Mouse (Mus musculus): ENCODE data around the gene Tgfb3.

DNA sequence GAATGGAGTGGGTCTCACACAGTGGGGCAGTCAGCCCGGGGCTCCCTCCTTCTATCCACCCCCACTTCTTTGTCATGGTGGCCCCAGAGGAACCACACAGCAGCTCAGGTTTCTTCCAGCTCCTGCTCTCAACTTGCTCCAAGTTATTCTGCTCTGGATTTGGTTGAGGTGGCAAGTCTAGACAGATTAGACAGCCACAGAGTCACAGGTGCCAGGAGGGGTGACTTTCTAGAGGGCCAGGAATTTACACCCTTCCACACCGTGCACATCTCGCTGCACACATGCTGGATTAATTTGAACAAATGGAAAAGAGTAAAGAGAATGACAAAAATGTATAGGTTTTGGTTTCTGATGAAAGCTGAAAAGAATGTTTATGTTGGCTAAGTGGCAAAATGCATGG is 21.9 kb upstream of the Tgfb3 start:
- TF ChIP-seq CTCF (IDR thresholded peaks at IDR 0.05; ENCODE audit: low read depth, low read length) (no peak), POLR2A (IDR thresholded peaks at IDR 0.05; ENCODE audit: insufficient read depth, low read length) (no peak), EP300 (IDR thresholded peaks at IDR 0.05; ENCODE audit: insufficient read depth, low read depth, low read length) (no peak)

All from ES-Bruce4 (cell line).